Mouse (Mus musculus): ENCODE measurements around the gene Prelid1. TPM values are rescaled to one million over a fixed set of nuclear protein-coding genes. Genes with fewer than 3 reads are reported as not detected.

The Prelid1 gene
- total RNA-seq, 1 experiment from 2014 or later, result 174 TPM

Other genes with a start within 250 kb of the Prelid1 start
- gene Uimc1, start 220.2 kb upstream of the Prelid1 start, total RNA-seq (2021), result 26.1 and 33.5 TPM in 2 replicates
- 44.7 and 45.0 TPM in 2 replicates for gene Zfp346, start 215.2 kb upstream of the Prelid1 start, total RNA-seq (2021)
- gene Gm17617, start 187.0 kb upstream of the Prelid1 start, total RNA-seq (2021), result not detected in 2 replicates
- gene Fgfr4, start 167.9 kb upstream of the Prelid1 start, total RNA-seq (2021), result 39.2 and 46.7 TPM in 2 replicates
- 120 and 132 TPM in 2 replicates for gene Nsd1, start 110.7 kb upstream of the Prelid1 start, total RNA-seq (2021)
- 53.7 and 60.7 TPM in 2 replicates for gene Rab24, start 1.4 kb downstream of the Prelid1 start, total RNA-seq (2021)
- 10.0 and 10.9 TPM in 2 replicates for gene Mxd3, start 9.3 kb downstream of the Prelid1 start, total RNA-seq (2021)
- gene Lman2, start 42.3 kb downstream of the Prelid1 start, total RNA-seq (2021), result 105 and 107 TPM in 2 replicates
- 0.44 and 4.5 TPM in 2 replicates for gene Rgs14, start 49.2 kb downstream of the Prelid1 start, total RNA-seq (2021)
- gene Slc34a1, start 77.7 kb downstream of the Prelid1 start, total RNA-seq (2021), result 0.33 TPM in 1 of 2 replicates, not detected in the other
- gene Pfn3, start 94.7 kb downstream of the Prelid1 start, total RNA-seq (2021), result not detected in 2 replicates
- gene F12, start 106.3 kb downstream of the Prelid1 start, total RNA-seq (2021), result 4.3 and 60.0 TPM in 2 replicates
- gene Grk6, start 124.6 kb downstream of the Prelid1 start, total RNA-seq (2021), result 35.3 and 55.4 TPM in 2 replicates
- gene Prr7, start 143.8 kb downstream of the Prelid1 start, total RNA-seq (2021), result 3.1 and 6.0 TPM in 2 replicates
- gene Dbn1, start 167.6 kb downstream of the Prelid1 start, total RNA-seq (2021), result 24.0 and 24.9 TPM in 2 replicates
- 23.8 and 26.7 TPM in 2 replicates for gene Pdlim7, start 193.2 kb downstream of the Prelid1 start, total RNA-seq (2021)
- gene Dok3, start 208.8 kb downstream of the Prelid1 start, total RNA-seq (2021), result 3.4 and 11.6 TPM in 2 replicates
- 38.4 and 46.0 TPM in 2 replicates for gene Ddx41, start 216.2 kb downstream of the Prelid1 start, total RNA-seq (2021)

Measured in adrenal gland, postnatal 14 days (tissue).